Mouse (Mus musculus) lung, adult 2 months (tissue): ENCODE data around the gene Acly. TPM values are rescaled to one million over a fixed set of nuclear protein-coding genes. Genes with fewer than 3 reads are reported as not detected.

ENCODE experiments used
- DNase-seq: peaks from one replicate; pipeline ENCODE4 v3.0.0; 2022
- H3K4me1 ChIP-seq: fragments of 200-500 bp; 2 replicates; pipeline ENCODE4 v1.6.1; 2011; ENCODE audit warnings: low read length; ENCODE audit not compliant: control insufficient read depth, insufficient read depth
- H3K4me3 ChIP-seq: fragments of 200-500 bp; replicated peaks from 2 replicates; pipeline ENCODE3; 2011; ENCODE audit warnings: low read depth, mild to moderate bottlenecking, control low read depth, low read length; ENCODE audit errors: extremely low read depth
- CTCF ChIP-seq: fragments of 200-500 bp; IDR thresholded peaks from 2 replicates; pipeline ENCODE4 v1.5.1; 2011; ENCODE audit warnings: mild to moderate bottlenecking, low read length, control low read depth; ENCODE audit not compliant: insufficient read depth
- POLR2A ChIP-seq: fragments of 200-500 bp; IDR thresholded peaks from 2 replicates; pipeline ENCODE4 v1.6.1; 2011; ENCODE audit warnings: low read depth, mild to moderate bottlenecking, control low read depth, low read length, borderline replicate concordance; ENCODE audit errors: extremely low read depth
- WGBS: fragments of 180-500 bp; shearing (Covaris S2); methylation state at CpG from one replicate; pipeline ENCODE4 v1.1.7; 2018; 5-methylcytosine and 5-hydroxymethylcytosine counted together
- polyA plus RNA-seq: library from polyadenylated mRNA; depleted of rRNA; stranded (reverse); fragments of >200 nt; gene quantifications from 2 replicates; pipeline ENCODE4 v1.2.3, GENCODE M21; 2012; rRNA removed

Gene Acly
- polyA plus RNA-seq, 1 experiment, result 217 TPM

DNA sequence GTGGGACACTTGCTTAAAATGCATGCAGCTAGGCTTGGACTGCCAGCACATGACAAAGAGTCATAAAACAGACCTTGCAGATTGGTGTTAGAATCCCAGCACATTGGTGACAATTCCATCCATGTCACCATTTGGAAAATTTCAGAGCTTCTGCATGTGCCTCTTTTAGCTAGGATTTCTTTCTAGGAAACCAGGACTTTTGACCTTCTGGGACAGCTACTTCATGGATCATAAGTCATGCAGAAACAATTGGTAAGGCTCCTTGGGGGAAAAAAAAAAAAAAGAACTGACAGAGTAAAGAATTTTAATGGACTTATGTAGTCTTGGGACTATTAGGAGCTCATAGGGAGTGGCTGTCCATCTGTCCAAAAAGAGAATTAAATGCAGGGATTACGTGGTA lies 89.9 kb downstream of the Acly start:
- DNase-seq, result no peak
- TF ChIP-seq CTCF, result no peak
- TF ChIP-seq POLR2A, result no peak
- peaks cover 3% of the 10 kb centered on the region for H3K4me1 ChIP-seq
- WGBS, result 93% methylated on average over 1 of the region's 1 CpGs
- H3K4me3 ChIP-seq, result no peak overlapping the region

DNA sequence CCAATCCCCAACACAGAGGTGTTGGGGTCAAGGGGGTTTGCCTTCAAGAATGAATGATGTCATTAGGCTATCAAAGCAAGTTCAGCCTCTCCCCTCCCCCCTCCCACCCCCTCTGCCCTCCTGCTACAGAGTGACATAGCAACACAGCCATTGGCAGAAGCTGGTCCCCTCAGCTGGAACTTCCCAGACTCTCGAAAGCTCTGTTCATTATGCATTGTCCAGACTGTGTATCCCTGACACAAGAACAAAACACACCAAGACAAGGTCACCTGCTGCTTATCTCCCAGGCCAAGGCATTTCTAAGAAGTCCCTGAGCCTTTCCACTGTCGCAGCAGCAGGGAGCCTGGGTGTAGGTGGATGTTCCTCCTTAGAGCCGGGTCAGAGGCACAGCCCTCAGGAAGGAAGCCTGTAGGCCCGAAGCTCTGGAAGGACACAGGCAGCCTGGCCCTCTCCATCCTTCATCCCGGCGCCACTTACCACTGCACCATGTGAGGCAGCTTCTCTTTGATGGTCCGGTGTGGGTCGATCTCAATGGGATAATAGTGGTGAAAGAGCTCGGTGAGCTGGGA lies 92.0 kb downstream of the Acly start:
- TF ChIP-seq POLR2A (no peak), CTCF (no peak)
- Histone ChIP-seq H3K4me1 (peaks cover 3% of the 10 kb centered on the region), H3K4me3 (no peak overlapping the region)
- WGBS, result 87% methylated on average over 9 of the region's 9 CpGs
- no peak for DNase-seq

GRCm38 (mm10) chr11:100432002-100432401 lies 95.8 kb downstream of the Acly start:
- WGBS, result 79% methylated on average over 5 of the region's 5 CpGs

GRCm38 (mm10) chr11:100430052-100430451 lies 97.7 kb downstream of the Acly start:
- H3K4me3 ChIP-seq, result no peak overlapping the region
- no peak for TF ChIP-seq POLR2A
- TF ChIP-seq CTCF, result no peak
- H3K4me1 ChIP-seq, result no peaks in the 10 kb centered on the region
- WGBS, result 73% methylated on average over 7 of the region's 7 CpGs
- DNase-seq, result no peak

More at GRCm38 (mm10) chr11:100432002-100432401, 95.8 kb downstream of the Acly start:
- Histone ChIP-seq H3K4me1 (no peaks in the 10 kb centered on the region), H3K4me3 (no peak overlapping the region)
- TF ChIP-seq POLR2A (no peak), CTCF (no peak)
- DNase-seq, result no peak

DNA sequence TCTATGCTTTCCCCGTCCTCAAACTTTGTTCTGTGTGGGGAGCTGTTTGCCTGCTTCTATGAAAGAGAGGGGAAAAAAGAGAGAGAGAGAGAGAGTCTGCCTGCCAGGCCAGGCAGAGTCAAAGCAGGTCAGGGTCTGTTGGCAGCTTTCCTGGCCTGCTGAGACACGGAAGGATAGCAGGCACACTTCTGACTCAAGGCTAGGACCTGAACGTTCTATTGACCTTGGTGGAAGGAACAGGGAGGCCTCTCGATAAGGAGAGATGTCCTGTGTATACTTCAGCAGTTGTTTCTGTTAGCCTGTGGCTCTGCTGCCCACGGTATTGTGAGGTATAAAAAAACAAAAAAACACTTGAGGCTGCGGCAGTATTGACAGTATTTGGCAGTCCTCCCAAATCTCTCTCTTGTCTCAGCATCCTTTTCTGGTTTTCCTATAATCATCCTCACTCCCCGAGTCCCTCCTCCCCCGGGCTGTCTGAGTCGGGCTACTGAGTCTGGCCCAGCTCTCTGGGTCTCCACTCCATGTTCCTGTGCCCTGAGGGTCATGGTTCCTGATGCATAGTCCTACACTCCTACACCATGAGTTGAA lies 99.1 kb downstream of the Acly start:
- Histone ChIP-seq H3K4me1 (no peaks in the 10 kb centered on the region), H3K4me3 (no peak overlapping the region)
- TF ChIP-seq CTCF (no peak), POLR2A (no peak)
- 36% methylated on average over 9 of the region's 9 CpGs for WGBS
- DNase-seq, result no peak

DNA sequence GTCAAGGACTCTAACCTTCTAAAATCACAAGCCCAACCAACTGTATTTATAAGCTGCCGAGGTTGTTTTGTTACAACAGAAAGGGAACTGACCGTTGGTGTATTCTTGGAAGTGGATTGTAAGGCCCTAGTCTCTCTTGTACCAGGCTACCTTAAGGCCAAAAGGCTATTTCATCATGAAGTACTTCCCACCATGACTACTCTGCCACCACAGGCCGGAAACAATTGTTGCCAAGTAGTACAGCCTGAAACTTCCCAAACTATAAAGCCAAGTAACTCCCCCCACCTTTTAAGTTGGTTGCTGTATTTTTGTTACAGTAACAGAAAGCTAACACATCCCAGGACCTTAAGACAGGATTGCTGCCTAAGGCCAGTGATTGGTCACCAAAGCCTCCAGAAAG lies 101.0 kb downstream of the Acly start:
- 65% methylated on average over 3 of the region's 3 CpGs for WGBS
- DNase-seq, result no peak
- Histone ChIP-seq H3K4me3 (no peak overlapping the region), H3K4me1 (no peaks in the 10 kb centered on the region)
- TF ChIP-seq CTCF (no peak), POLR2A (no peak)

Other genes starting within 250 kb of the Acly start
- gene Eif1, start 208.1 kb downstream of the Acly start, polyA plus RNA-seq, result 125 and 131 TPM in 2 replicates
- gene Gast, start 193.6 kb downstream of the Acly start, polyA plus RNA-seq, result not detected in 2 replicates
- gene Hap1, start 171.9 kb downstream of the Acly start, polyA plus RNA-seq, result 9.3 and 14.3 TPM in 2 replicates
- gene Jup, start 130.2 kb downstream of the Acly start, polyA plus RNA-seq, result 631 and 728 TPM in 2 replicates
- 40.6 and 53.9 TPM in 2 replicates for gene P3h4, start 113.2 kb downstream of the Acly start, polyA plus RNA-seq
- gene Fkbp10, start 112.3 kb downstream of the Acly start, polyA plus RNA-seq, result 41.5 and 42.5 TPM in 2 replicates
- gene Nt5c3b, start 86.2 kb downstream of the Acly start, polyA plus RNA-seq, result 21.7 and 31.5 TPM in 2 replicates
- 0.22 and 0.49 TPM in 2 replicates for gene Klhl10, start 86.1 kb downstream of the Acly start, polyA plus RNA-seq
- 5.1 and 6.2 TPM in 2 replicates for gene Klhl11, start 55.3 kb downstream of the Acly start, polyA plus RNA-seq
- gene Ttc25, start 17.6 kb upstream of the Acly start, polyA plus RNA-seq, result 1.8 and 3.4 TPM in 2 replicates
- gene Cnp, start 46.9 kb upstream of the Acly start, polyA plus RNA-seq, result 27.5 and 29.9 TPM in 2 replicates
- gene Nkiras2, start 91.2 kb upstream of the Acly start, polyA plus RNA-seq, result 59.4 and 84.5 TPM in 2 replicates
- 29.8 and 56.5 TPM in 2 replicates for gene Dnajc7, start 92.2 kb upstream of the Acly start, polyA plus RNA-seq
- gene Zfp385c, start 164.5 kb upstream of the Acly start, polyA plus RNA-seq, result 0.36 and 4.9 TPM in 2 replicates
- gene Dhx58, start 176.3 kb upstream of the Acly start, polyA plus RNA-seq, result 8.2 and 9.8 TPM in 2 replicates
- gene Kat2a, start 184.5 kb upstream of the Acly start, polyA plus RNA-seq, result 27.3 and 28.2 TPM in 2 replicates
- 0.36 TPM in 1 of 2 replicates, not detected in the other for gene Hspb9, start 185.8 kb upstream of the Acly start, polyA plus RNA-seq
- 235 and 252 TPM in 2 replicates for gene Rab5c, start 210.2 kb upstream of the Acly start, polyA plus RNA-seq
- gene Kcnh4, start 231.9 kb upstream of the Acly start, polyA plus RNA-seq, result 1.1 and 1.8 TPM in 2 replicates
- gene Hcrt, start 234.9 kb upstream of the Acly start, polyA plus RNA-seq, result not detected in 2 replicates
- 14.4 and 18.2 TPM in 2 replicates for gene Ghdc, start 243.0 kb upstream of the Acly start, polyA plus RNA-seq